Mouse (Mus musculus) heart, adult 2 months (tissue): ENCODE data around the gene Naglu.

Experiments used
- CTCF ChIP-seq: fragments of 200-600 bp; IDR thresholded peaks from 2 replicates; pipeline ENCODE4 v1.8.1; 2022; ENCODE audit warnings: antibody characterized with exemption, mild to moderate bottlenecking, moderate library complexity
- EP300 ChIP-seq: fragments of 200-500 bp; IDR thresholded peaks from 2 replicates; pipeline ENCODE4 v1.6.1; 2011; ENCODE audit warnings: low read depth, low read length, control low read depth; ENCODE audit not compliant: insufficient read depth
- POLR2A ChIP-seq: fragments of 200-500 bp; IDR thresholded peaks from 2 replicates; pipeline ENCODE4 v1.6.1; 2011; ENCODE audit warnings: mild to moderate bottlenecking, low read depth, low read length, control low read depth; ENCODE audit not compliant: insufficient read depth

DNA sequence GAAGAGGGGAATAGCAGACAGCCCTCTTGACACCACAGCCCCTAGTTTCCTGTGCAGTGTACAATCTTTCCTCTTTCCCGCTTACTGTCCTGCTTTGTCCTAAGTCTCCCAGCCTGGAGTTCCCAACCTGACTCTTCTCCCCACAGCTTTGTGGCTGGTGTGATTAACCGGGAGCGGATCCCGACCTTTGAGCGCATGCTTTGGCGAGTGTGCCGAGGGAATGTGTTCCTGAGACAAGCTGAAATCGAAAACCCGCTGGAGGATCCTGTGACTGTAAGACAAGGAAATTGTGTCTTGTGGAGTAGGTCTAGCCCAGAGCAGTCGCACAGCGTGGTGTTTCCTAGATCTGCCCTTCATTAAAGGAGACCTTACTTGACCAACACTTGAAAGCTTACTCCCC, 42.7 kb upstream of the Naglu start:
- TF ChIP-seq POLR2A (no peak), CTCF (no peak), EP300 (no peak)
